Mouse (Mus musculus) MEL (cell line): ENCODE results near the gene Slc22a1. TPM values are rescaled to one million over a fixed set of nuclear protein-coding genes. Genes with fewer than 3 reads are reported as not detected.

Source experiments
- DNase-seq: peaks from one replicate; pipeline ENCODE4 v3.0.0; 2011; ENCODE audit warnings: low read depth, low spot score
- H3K27ac ChIP-seq: 2 replicates; pipeline ENCODE4 v1.5.1; 2012; ENCODE audit warnings: low read depth, mild to moderate bottlenecking, control low read depth, low read length, moderate library complexity; ENCODE audit not compliant: control insufficient read depth
- H3K27me3 ChIP-seq, 2 experiments: fragments of 150-350 bp in 1 of 2; sonication (generic) in 1 of 2; 2 replicates each; pipeline ENCODE4 v1.6.1; 2012; ENCODE audit warnings: low read length in 2 of 2, mild to moderate bottlenecking in 2 of 2, improper control_type of control experiment in 1 of 2, moderate library complexity in 1 of 2; ENCODE audit not compliant: insufficient read depth in 2 of 2, control insufficient read depth in 1 of 2
- H3K36me3 ChIP-seq, 2 experiments: 2 replicates each; pipeline ENCODE4 v1.6.1; 2012 to 2014; ENCODE audit warnings: low read length in 2 of 2, improper control_type of control experiment in 1 of 2, inconsistent platforms in 1 of 2, mild to moderate bottlenecking in 1 of 2; ENCODE audit not compliant: insufficient read depth in 2 of 2, control insufficient read depth in 1 of 2
- H3K4me1 ChIP-seq, 2 experiments: fragments of 150-350 bp in 1 of 2; sonication (generic) in 1 of 2; 2 replicates each; pipeline ENCODE4 v1.6.1; 2012; ENCODE audit warnings: low read length in 2 of 2, improper control_type of control experiment in 1 of 2, mild to moderate bottlenecking in 1 of 2; ENCODE audit not compliant: insufficient read depth in 2 of 2, control insufficient read depth in 1 of 2
- H3K4me3 ChIP-seq, 2 experiments: fragments of 150-350 bp in 1 of 2; sonication (generic) in 1 of 2; 2 replicates each; pipeline ENCODE4 v1.5.1; 2012; ENCODE audit warnings: low read depth in 2 of 2, low read length in 2 of 2, mild to moderate bottlenecking in 2 of 2, moderate library complexity in 2 of 2, control low read depth in 1 of 2, improper control_type of control experiment in 1 of 2; ENCODE audit not compliant: control insufficient read depth in 1 of 2, insufficient read depth in 1 of 2
- H3K79me2 ChIP-seq: 2 replicates; pipeline ENCODE4 v1.6.1; 2012; ENCODE audit warnings: mild to moderate bottlenecking, low read length, moderate library complexity; ENCODE audit not compliant: control insufficient read depth, poor library complexity, insufficient read depth
- H3K9ac ChIP-seq: 2 replicates; pipeline ENCODE4 v1.6.1; 2012; ENCODE audit warnings: low read depth, mild to moderate bottlenecking, control low read depth, low read length, moderate library complexity; ENCODE audit not compliant: control insufficient read depth, poor library complexity, severe bottlenecking
- H3K9me3 ChIP-seq: fragments of 150-350 bp; sonication (generic); replicated peaks from 2 replicates; pipeline ENCODE4 v1.6.1; 2012; ENCODE audit warnings: mild to moderate bottlenecking, low read length, improper control_type of control experiment, moderate library complexity; ENCODE audit not compliant: insufficient read depth
- CHD1 ChIP-seq: IDR thresholded peaks from 2 replicates; pipeline ENCODE4 v1.6.1; 2012; ENCODE audit warnings: low read depth, mild to moderate bottlenecking, inconsistent platforms, low read length, improper control_type of control experiment
- CHD2 ChIP-seq: IDR thresholded peaks from 2 replicates; pipeline ENCODE4 v1.6.1; 2011; ENCODE audit warnings: low read length, improper control_type of control experiment
- E2F4 ChIP-seq: IDR thresholded peaks from 2 replicates; pipeline ENCODE4 v1.6.1; 2011; ENCODE audit warnings: low read depth, low read length, improper control_type of control experiment, borderline replicate concordance
- ELF1 ChIP-seq: IDR thresholded peaks from 2 replicates; pipeline ENCODE4 v1.6.1; 2014; ENCODE audit warnings: low read depth, mild to moderate bottlenecking, inconsistent platforms, low read length, improper control_type of control experiment, moderate library complexity
- ETS1 ChIP-seq: IDR thresholded peaks from 2 replicates; pipeline ENCODE4 v1.6.1; 2012; ENCODE audit warnings: low read depth, mild to moderate bottlenecking, inconsistent platforms, low read length, improper control_type of control experiment, moderate library complexity
- GABPA ChIP-seq: IDR thresholded peaks from 2 replicates; pipeline ENCODE4 v1.6.1; 2012; ENCODE audit warnings: low read depth, mild to moderate bottlenecking, inconsistent platforms, low read length, improper control_type of control experiment, moderate library complexity
- GATA1 ChIP-seq: IDR thresholded peaks from 2 replicates; pipeline ENCODE4 v1.6.1; 2011; ENCODE audit warnings: low read depth, low read length, improper control_type of control experiment
- KAT2A ChIP-seq: conservative IDR thresholded peaks from 2 replicates; pipeline ENCODE4 v1.6.1; 2012; ENCODE audit warnings: low read depth, low read length, improper control_type of control experiment, inconsistent platforms
- MAFK ChIP-seq: IDR thresholded peaks from 2 replicates; pipeline ENCODE4 v1.6.1; 2011; ENCODE audit warnings: low read depth, mild to moderate bottlenecking, low read length, improper control_type of control experiment, borderline replicate concordance
- MAX ChIP-seq: IDR thresholded peaks from 2 replicates; pipeline ENCODE4 v1.6.1; 2011; ENCODE audit warnings: low read length, improper control_type of control experiment
- MEF2A ChIP-seq: IDR thresholded peaks from 2 replicates; pipeline ENCODE4 v1.6.1; 2014; ENCODE audit warnings: low read depth, mild to moderate bottlenecking, inconsistent platforms, low read length, improper control_type of control experiment; ENCODE audit not compliant: poor library complexity, insufficient replicate concordance, severe bottlenecking; ENCODE audit errors: extremely low read depth
- MYC ChIP-seq: IDR thresholded peaks from 2 replicates; pipeline ENCODE4 v1.6.1; 2011; ENCODE audit warnings: low read depth, mild to moderate bottlenecking, low read length, improper control_type of control experiment, moderate library complexity
- NRF1 ChIP-seq: IDR thresholded peaks from 2 replicates; pipeline ENCODE4 v1.6.1; 2014; ENCODE audit warnings: low read depth, mild to moderate bottlenecking, inconsistent platforms, low read length, improper control_type of control experiment, moderate library complexity; ENCODE audit not compliant: poor library complexity, insufficient read depth, severe bottlenecking
- POLR2AphosphoS2 ChIP-seq: IDR thresholded peaks from 2 replicates; pipeline ENCODE4 v1.6.1; 2011; ENCODE audit warnings: low read length, improper control_type of control experiment
- RAD21 ChIP-seq: IDR thresholded peaks from 2 replicates; pipeline ENCODE4 v1.6.1; 2011; ENCODE audit warnings: mild to moderate bottlenecking, low read depth, low read length, improper control_type of control experiment
- SMC3 ChIP-seq: IDR thresholded peaks from 2 replicates; pipeline ENCODE4 v1.6.1; 2011; ENCODE audit warnings: low read depth, low read length, improper control_type of control experiment
- TAL1 ChIP-seq: IDR thresholded peaks from 2 replicates; pipeline ENCODE4 v1.6.1; 2012; ENCODE audit warnings: mild to moderate bottlenecking, inconsistent platforms, low read length, moderate library complexity, mixed read lengths
- TBP ChIP-seq: IDR thresholded peaks from 2 replicates; pipeline ENCODE4 v1.8.0; 2011; ENCODE audit warnings: low read depth, low read length, improper control_type of control experiment
- TCF12 ChIP-seq: IDR thresholded peaks from 2 replicates; pipeline ENCODE4 v1.6.1; 2014; ENCODE audit warnings: low read depth, mild to moderate bottlenecking, inconsistent platforms, low read length, improper control_type of control experiment, moderate library complexity
- UBTF ChIP-seq: IDR thresholded peaks from 2 replicates; pipeline ENCODE4 v1.6.1; 2012; ENCODE audit warnings: low read depth, mild to moderate bottlenecking, inconsistent platforms, low read length, improper control_type of control experiment, moderate library complexity, borderline replicate concordance; ENCODE audit not compliant: insufficient read depth
- USF2 ChIP-seq, 2 experiments: IDR thresholded peaks; 2 replicates each; pipeline ENCODE4 v1.6.1; 2011 to 2012; ENCODE audit warnings: improper control_type of control experiment in 2 of 2, low read length in 2 of 2, borderline replicate concordance in 1 of 2, inconsistent platforms in 1 of 2, low read depth in 1 of 2, mild to moderate bottlenecking in 1 of 2; ENCODE audit not compliant: insufficient read depth in 1 of 2
- ZKSCAN1 ChIP-seq: IDR thresholded peaks from 2 replicates; pipeline ENCODE4 v1.6.1; 2012; ENCODE audit warnings: low read depth, mild to moderate bottlenecking, inconsistent platforms, low read length, improper control_type of control experiment, moderate library complexity
- polyA plus RNA-seq, 2 experiments: library from polyadenylated mRNA; stranded (reverse) in 1 of 2; unstranded in 1 of 2; fragments of >175 nt in 1 of 2; fragments of >200 nt in 1 of 2; gene quantifications; 2 replicates each; pipeline versions ENCODE4 v1.2.1 to v1.2.4; 2012; ENCODE audit warnings: low replicate concordance in 2 of 2, low read depth in 1 of 2; ENCODE audit not compliant: insufficient read length in 2 of 2, insufficient read depth in 1 of 2, missing spikeins in 1 of 2
- total RNA-seq: library from RNA; depleted of rRNA; stranded (reverse); fragments of 300-350 nt; gene quantifications from 2 replicates; pipeline ENCODE4 v1.2.3, GENCODE M21; 2012

Gene Slc22a1
- total and polyA plus RNA-seq, 3 experiments: not detected

GRCm38 (mm10) chr17:12712191-12712590 is 36.6 kb upstream of the Slc22a1 start:
- H3K79me2 ChIP-seq: no peaks in the 10 kb centered on the region
- no peak for DNase-seq
- no peak overlapping the region for H3K4me3 ChIP-seq
- no peaks in the 10 kb centered on the region for H3K27me3 ChIP-seq
- no peaks in the 10 kb centered on the region for H3K9me3 ChIP-seq
- no peaks in the 10 kb centered on the region for H3K4me1 ChIP-seq
- no peaks in the 10 kb centered on the region; a peak in 1 of 4 replicates for H3K36me3 ChIP-seq
- TF ChIP-seq POLR2AphosphoS2 (no peak), SMC3 (no peak), TCF12 (no peak)
- no peak overlapping the region for H3K9ac ChIP-seq
- H3K27ac ChIP-seq: no peak overlapping the region

GRCm38 (mm10) chr17:12710976-12711375 is 35.3 kb upstream of the Slc22a1 start:
- Histone ChIP-seq H3K27me3 (no peaks in the 10 kb centered on the region), H3K36me3 (no peaks in the 10 kb centered on the region; a peak in 1 of 4 replicates), H3K79me2 (no peaks in the 10 kb centered on the region), H3K27ac (no peak overlapping the region), H3K4me1 (no peaks in the 10 kb centered on the region), H3K9me3 (no peaks in the 10 kb centered on the region), H3K9ac (no peak overlapping the region), H3K4me3 (no peak overlapping the region)
- no peak for DNase-seq
- TF ChIP-seq ELF1 (no peak), USF2 (IDR thresholded peaks at IDR 0.05; ENCODE audit: borderline replicate concordance in 1 of 2, insufficient read depth in 1 of 2, low read depth in 1 of 2, low read length in 2 of 2) (no peak), MAFK (no peak), NRF1 (no peak), UBTF (no peak), GATA1 (no peak), E2F4 (no peak), ETS1 (no peak), GABPA (no peak), MEF2A (no peak), CHD2 (no peak), RAD21 (no peak), TAL1 (no peak), KAT2A (no peak), MAX (no peak), MYC (no peak), POLR2AphosphoS2 (no peak), ZKSCAN1 (no peak), CHD1 (no peak), TBP (no peak)
